Mouse (Mus musculus): ENCODE results near the gene Ctdspl. TPM values are rescaled to one million over a fixed set of nuclear protein-coding genes. Genes with fewer than 3 reads are reported as not detected.

Gene Ctdspl
- total RNA-seq, 2 experiments from 2014 or later, result 16.0 to 17.5 TPM

DNA sequence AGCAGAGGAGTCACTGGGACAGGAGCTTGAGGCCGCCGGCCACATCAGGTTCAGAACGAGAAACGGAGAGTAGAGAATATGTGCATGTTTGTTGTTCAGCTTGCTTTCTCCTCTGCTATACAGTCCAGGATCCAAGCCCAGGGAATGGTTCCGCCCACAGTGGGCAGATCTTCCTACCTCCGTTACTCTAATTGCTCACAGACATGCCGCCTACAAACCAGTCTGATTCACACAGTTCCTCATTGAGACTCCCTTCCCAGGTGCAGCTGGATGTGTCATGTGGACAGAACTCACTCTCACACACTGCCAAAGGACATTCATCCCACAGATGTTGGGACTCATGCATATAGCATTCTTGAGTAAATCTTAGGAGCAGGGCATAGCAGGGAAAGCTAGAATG is 51.2 kb downstream of the Ctdspl start:
- intact Hi-C loops (cut with DNase I), result no loop called here

DNA sequence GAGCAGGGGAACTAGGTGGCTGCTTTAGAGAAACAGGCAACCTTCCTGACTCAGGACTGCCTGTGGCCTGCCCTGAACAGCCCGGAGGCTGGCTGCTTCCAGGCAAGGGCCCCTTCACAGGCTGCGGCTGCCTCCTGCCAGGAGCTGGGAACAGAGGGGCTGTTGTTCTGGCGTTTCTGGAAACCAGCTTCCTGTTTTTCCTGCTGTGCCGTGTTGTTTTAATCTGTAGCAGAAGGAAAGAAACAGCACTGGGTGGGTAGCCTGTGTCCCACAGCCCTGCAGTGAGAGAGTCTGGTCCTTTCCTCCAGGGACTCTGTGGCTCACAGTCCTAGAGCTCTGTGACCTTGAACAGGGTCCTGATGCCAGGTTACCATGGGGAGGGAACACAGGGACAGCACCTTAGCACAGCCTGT is 54.2 kb downstream of the Ctdspl start:
- DNase-seq, result peak; percentile 55 to 61
- intact Hi-C loops (cut with DNase I), result loop anchor here (5.0 kb wide), 1 partner anchor 53 kb away; the partner anchor contains the start of gene Ctdspl

More for the DNA sequence above, 51.2 kb downstream of the Ctdspl start:
- DNase-seq, result no peak

DNA sequence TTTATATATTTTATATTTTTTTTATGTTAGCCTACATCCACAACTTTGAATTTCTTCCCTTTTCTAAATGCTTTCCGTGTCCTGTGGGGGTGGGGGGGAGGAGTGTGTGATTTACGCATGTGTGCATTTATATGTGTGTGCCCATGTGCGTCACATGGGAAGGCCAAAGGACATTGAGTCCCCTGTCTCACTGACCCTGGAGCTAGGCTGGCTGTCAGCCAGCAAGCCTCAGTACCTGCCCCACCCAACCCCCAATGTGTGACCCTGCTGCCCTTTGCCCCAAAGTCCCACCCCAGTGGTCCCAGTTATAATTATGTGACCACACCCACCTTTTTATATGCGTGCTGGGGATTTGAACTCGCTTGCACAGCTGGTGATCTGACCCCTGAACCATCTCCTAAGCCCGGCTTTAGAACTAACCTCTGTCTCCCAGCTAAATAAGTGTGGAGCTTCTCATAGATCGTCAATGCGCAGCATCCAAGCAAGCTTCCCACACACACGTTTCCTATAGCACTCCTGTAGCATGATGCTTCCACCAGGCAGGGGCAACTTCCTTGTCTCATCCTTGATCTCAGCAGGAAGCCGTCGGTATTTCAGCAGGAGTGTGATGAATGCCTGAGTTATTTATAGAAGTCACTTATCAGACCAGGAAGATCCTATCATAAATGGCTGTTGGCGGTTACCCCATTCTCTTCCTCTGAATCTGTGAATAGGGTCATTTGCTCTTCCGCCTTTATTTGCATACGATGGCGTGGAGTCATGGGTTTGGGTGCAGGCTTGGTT is 58.6 kb downstream of the Ctdspl start:
- no peak for DNase-seq
- intact Hi-C loops (cut with DNase I), result loop anchor here (5.0 kb wide), 1 partner anchor 58 kb away; the partner anchor contains the start of gene Ctdspl

DNA sequence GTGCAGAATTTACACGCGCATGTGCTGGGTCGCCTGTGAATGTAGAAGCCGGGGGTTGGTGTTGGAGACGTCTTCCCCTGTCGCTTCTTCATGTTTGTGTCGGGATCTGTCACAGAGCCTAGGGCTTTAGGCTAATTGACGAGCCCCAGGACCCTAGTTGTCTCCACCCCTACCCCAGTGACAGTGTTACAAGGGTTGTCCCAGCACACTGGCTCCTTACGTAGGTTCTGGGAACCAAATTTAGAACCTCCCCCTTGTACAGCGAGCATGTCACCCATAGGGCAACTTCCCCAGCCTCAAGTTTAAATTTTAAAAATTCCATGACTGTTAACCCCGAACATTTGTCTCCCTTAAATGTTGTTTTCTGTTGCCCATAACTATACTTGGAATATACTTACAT is 60.0 kb downstream of the Ctdspl start:
- intact Hi-C loops (cut with DNase I), result no loop called here
- no peak for DNase-seq

DNA sequence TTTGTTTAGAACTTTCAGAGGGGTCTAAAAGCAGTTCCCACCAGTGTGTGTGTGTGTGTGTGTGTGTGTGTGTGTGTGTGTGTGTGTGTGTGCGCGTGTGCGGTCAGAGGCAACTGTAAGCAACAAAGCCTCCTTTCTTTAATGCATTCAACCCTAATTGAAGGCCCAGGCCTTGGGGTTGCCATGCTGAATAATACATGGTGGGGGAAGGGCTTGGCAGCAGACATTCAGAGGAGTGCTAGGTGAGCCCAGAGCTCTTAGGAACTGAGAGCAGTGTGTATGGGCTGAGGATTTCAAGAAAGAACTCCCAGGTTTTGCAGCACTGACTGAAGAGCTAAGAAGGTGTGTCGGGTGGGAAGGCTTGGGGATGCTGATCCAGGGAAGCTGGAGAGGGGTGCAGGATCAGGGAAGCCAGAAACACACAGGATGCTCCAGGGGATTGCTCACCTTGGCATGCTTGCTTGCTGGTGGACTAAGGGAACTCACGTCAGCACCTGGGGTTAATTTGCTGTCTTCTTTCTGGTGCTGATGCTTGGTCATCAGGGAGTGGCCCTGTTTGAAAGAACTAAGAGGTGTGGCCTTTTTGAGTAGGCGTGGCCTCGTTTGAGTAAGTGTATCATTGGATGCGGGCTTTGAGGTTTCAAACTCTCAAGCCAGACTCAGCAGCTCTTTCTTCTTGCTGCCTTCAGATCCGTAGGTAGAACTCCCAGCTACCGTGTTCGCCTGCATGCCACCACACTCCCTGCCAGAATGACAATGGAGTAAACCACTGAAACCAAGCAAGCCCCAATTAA is 62.7 kb downstream of the Ctdspl start:
- intact Hi-C loops (cut with DNase I), result no loop called here
- DNase-seq, result no peak

DNA sequence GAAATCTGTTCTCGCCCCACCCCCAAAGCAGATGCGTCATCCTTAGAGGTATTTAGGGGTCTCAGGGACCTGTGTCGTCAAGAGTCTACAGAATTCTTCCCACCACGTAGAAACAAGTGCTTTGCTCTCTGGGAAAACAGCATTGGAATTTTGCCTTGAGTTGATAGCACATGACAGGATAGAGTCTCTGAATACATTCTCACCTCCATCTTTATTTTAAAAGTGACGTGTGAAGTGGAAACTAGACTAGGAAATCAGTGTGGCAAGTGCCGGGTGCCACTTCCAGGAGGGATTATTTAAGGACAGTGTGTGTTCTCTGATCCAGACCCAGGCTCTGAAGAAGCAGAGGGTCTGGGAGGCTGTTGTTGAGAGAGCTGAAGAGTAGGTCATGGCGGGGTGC is 64.2 kb downstream of the Ctdspl start:
- no peak for DNase-seq
- intact Hi-C loops (cut with DNase I), result no loop called here

DNA sequence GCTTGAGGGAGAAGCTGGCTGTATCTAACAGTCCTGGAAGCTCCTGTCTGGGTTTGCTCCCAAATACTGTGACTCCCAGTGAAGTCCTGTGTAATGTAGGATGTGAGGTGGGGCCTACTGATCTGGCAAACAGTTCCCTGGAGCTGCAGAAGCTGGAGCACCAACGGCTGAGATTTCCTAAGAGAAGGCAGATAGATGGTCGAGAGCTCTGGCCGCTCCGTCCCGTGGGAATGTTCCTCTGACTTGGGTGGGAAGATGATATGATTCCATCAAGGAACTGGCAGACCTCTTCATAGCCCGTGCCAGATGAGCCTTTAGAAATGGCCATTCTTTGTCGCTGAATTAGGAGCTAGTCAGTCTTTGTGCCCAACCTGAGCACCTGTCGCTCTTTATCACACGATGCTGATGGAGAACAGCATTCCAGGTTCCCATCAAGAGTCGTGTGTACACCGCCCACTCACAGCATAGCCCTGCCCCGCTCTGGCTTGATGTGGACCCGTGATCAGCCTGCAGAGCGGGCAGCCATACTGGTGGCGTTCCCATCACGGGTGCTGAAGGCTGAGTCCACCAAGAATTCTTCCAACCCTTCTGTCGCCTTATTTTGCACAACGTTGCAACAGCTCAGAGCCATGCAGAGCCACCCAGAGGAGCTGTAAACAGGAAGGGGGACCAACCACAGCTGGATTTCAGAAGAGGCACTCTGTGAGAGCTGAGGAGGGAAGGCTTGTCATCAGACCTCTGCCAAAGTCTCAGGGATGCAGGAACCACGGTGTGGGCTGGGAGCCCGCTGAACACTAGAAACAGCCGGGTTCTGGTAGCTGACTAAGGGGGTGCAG is 65.7 kb downstream of the Ctdspl start:
- DNase-seq, result no peak
- intact Hi-C loops (cut with DNase I), result no loop called here

DNA sequence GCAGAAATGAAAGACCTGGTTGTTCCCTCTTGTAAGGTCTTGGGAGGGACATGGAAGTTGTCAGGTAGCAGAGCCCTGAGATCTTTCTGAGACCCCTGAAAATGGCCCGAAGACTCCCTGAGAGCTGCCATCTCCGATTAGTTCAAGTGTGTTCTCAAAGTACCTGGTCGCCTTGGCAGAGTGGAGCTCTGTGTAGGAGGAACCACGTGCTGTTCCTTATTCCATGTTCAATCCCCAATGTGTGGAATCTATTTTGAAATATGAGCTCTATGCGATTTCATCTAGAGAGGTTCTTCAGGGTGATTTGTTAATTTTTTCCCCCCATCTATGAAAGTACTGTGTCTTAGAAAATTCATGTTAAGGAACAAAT is 66.3 kb downstream of the Ctdspl start:
- intact Hi-C loops (cut with DNase I), result no loop called here

DNA sequence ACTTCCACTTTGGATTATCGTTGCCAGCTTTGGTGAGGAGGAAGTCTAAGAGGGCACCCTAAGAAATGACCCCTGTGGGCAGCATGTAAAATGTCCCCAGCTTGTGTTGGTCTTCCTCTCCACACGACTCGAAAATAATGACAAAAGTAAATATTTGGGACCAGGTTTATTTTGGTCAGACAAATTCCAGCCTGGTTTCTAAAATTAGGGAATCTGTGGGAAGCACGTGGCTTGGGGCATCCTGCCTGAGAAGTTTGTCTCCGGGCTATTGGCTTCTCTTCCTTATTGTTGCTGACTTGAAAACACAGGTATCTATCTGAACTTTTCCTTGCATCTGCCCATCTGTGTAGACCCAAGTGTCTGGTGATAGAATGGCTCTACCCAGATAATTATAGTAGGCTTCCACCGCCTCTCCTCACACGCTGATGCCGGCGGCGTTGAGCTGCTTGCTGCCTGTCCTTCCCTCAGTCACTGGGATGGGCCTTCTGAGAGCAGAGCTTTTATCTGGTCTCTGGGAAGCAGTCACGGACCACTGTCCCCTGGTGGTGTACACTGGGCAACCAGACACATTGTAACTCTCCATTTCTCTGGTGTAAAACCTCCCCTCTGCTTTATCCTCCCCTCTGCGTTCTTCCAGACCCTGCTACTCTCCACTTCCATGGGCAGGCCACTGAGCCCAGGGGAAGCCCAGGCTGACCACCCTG is 68.4 kb downstream of the Ctdspl start:
- intact Hi-C loops (cut with DNase I), result no loop called here
- DNase-seq, result no peak

More for the DNA sequence above, 66.3 kb downstream of the Ctdspl start:
- no peak for DNase-seq

DNA sequence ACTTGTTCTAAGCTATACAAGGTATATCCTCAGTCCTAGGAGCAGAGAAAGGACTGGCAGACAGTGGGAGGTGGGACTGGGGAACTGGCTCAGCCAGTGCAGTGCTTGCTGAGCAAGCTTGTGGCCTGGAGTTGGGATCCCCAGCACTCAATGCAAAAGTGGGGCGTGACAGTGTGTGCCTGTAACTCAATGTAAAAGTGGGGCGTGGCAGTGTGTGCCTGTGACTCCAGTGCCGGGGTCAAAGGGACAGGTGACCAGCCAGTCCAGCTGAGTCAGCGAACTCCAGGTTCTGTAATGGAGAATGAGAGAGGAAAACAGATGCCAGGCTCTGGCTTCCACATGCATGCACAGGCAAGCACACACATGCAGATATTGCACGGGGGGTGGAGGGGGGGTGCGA is 69.3 kb downstream of the Ctdspl start:
- no peak for DNase-seq
- intact Hi-C loops (cut with DNase I), result no loop called here

DNA sequence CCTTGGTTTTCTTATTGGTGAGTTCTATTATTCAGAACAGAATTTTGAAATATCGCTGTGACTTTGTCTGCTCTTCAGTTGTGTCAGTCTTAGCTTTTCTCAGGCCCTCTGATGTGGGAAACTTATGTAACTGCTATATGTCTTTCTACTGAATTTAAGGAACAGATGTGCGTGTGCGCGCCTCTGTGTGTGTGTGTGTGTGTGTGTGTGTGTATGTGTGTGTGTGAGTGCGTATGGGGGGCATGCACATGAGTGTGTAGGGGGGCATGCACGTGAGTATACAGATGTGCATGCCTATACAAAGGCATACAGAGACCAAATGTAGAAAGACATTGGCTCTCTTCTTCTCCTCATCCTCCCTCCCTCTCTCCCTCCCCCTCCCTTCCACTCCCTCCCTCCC is 71.0 kb downstream of the Ctdspl start:
- intact Hi-C loops (cut with DNase I), result no loop called here
- DNase-seq, result no peak

DNA sequence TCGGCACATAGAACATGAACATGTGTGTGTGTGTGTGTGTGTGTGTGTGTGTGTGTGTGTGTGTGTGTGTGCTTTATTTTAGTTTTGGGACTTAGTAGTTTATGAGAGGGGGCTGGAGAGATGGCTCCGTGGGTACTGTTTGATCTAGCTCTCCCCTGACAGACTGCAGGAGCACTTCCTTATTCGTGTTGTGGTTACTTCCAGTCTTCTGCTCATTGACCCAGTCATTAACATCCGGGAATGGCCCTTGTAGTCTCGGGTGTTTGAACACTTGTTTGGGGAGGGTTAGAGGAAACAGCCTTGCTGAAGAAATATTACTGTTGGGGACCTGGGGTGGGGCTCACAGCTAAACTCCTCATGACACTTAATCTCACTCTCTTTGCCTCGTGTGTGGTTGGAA is 73.9 kb downstream of the Ctdspl start:
- intact Hi-C loops (cut with DNase I), result no loop called here
- DNase-seq, result no peak

DNA sequence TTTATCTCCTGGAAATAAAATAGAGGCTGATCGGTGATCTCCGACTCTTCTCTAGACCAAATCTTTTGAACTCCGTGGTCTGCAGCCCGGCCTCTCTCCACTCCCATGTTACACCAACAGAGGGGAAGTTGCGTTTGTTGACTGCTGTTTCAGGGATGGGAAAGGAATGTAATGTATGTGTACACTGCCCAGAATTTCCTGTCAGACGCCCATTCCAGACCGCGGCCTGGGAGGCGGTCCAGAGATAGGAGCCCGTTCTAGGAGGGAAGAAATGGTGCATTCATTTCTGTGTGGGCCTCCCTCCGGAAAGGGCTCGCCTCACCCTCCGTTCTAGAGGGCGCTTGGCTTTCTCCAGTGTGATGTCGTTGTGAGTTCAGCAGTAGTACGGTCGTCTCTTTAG is 76.0 kb downstream of the Ctdspl start:
- intact Hi-C loops (cut with DNase I), result loop anchor here (2.0 kb wide), 1 partner anchor 27 kb away; no protein-coding TSS in a partner anchor
- DNase-seq, result peak; percentile 65 to 68

DNA sequence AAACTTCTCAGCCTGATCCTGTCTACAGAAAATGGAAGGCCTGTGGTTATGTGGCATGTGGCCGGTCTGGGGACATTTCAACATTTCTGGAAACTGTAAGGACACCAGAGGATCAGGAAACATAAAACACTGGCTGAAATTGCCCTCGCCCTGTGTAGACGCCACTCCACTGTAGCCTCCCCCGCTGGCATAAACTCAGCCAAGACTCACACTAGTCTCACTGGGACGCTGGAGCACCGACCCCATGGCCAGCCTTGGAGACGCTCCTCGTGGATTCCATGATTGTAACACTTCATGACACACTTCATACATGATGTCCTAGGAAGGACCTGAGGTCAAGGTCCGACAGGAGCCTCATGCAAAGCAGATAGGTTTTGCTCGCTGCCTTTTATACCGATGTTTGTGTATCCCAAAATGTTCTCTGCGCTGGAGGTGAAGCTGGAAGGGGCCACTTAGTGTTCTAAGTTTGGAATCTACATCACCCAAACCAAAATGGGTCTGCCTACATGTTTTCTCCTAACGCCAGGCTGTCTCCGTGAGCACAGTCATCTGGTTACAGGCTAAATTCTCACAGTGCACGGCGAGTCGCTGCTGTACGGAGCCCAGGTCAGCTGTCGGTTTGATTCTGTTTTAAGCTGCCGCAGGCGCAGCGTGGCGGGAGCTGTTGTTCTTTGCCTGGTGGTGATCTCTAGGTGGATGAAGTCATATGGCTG is 77.9 kb downstream of the Ctdspl start:
- DNase-seq, result no peak
- intact Hi-C loops (cut with DNase I), result loop anchor here (2.0 kb wide), 1 partner anchor 25 kb away; no protein-coding TSS in a partner anchor

DNA sequence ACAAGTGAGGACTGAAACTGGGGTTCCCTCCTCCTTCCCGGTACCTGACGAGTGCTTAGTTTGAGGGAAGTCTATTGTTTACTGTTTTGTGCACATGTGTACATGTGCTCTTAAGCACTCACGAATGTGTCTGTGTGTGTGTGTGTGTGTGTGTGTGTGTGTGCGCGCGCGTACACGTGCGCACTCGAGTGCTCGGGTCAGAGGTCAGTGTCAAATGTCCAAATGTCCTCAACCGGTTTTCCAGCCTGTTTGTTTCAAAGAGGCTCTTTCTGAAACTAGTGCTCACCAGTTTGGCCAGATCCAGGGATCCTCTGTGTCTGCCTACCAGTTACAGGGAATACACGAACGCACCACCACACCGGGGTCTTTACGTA is 78.4 kb downstream of the Ctdspl start:
- DNase-seq, result no peak
- intact Hi-C loops (cut with DNase I), result no loop called here

DNA sequence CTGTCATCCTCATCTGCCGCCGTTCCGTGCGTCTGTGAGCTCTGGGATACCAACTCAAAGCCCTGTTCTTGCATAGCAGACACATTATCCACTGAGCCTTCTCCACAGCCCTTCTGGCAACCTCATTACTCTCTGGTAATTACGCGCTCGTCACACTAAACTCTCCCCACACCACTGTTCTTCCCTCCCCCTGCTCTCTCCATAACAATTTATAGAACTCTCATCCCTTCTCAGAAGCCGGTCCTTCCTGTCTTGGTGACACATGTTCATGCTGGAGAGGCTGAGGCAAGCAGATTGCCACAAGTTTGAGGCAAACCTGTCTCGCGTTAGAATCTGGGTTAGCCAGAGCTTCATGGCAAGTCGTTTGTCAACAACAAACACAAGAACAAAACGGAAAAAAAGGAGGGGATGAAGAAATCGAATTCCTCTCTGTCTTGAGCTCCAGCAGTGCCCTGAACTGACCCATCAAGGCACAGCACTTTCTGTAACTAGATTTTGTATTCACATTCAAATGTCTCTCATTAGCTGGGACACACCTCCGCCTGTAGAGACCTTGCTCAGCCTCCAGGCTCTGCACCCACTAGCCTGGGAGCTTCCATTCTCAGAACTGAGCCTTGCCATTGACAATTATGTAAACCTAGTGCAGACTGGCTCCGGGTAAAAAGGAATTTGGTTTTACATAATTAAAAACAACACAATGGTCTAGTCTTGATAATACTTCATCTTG is 79.2 kb downstream of the Ctdspl start:
- intact Hi-C loops (cut with DNase I), result no loop called here
- no peak for DNase-seq

DNA sequence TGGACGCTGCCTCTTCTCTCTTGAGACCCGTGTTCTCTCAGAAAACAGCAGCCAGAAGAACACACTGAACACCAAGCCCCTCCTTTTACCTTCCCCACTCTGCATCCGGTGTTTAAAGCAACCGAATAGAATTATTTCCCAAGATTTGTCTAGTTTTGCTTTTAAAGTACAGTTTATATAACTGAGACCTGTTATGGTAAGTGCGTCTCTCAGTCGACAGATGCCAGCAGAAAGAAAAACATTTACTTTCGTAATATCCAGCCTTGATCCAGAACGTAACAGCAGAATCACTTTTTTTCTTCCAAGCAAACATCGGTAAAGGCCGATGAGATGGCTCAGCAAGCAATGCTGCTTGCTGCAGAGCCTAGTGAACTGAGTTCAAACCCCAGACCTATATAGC is 81.0 kb downstream of the Ctdspl start:
- no peak for DNase-seq
- intact Hi-C loops (cut with DNase I), result no loop called here

DNA sequence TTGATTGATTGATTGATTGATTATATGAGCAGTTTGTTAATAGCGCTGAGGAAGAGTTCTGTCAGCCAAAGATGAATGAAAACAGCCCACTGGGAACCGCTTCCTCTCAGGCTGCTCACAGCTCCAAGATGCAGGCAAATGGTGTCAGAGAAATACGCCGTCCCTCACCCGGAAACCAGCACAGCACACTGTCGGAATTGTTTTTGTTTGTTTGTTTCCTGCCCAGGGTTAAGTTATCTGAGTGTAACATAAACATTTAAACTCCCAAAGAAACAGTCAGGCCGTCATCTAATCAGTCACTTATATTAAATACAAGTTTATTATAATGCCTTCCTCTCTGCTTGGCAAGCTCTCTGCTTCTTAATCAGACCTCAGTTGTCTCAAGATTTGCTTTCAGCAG is 82.6 kb downstream of the Ctdspl start:
- intact Hi-C loops (cut with DNase I), result no loop called here
- no peak for DNase-seq

DNA sequence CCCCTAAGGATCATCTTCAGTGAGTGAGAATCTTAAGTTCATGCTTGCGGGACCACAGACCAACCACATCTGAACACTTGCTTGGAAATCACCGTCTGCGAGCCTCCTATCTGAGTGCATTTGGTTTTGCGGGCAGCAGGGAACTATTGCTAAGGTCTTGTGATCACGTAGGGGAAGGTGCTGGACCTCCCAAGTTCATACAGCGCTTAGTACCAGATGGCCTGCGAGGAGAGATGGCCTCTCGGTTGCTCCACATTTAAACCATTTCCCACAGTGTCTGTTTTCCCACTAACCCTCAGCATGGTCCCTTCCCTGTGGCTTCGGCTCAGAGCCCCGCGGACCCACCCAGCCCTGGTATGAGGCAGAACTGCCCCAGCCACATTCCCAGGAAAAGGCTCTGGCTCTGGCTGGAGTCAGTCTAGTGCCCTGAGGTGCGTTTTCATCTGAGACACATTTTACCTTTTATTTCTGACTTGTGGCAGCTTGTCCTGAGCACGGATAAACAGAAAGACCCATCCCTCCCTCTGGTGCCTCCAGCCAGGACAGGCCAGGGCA is 84.0 kb downstream of the Ctdspl start:
- intact Hi-C loops (cut with DNase I), result no loop called here
- DNase-seq, result no peak
